In the genomic region with DNA sequence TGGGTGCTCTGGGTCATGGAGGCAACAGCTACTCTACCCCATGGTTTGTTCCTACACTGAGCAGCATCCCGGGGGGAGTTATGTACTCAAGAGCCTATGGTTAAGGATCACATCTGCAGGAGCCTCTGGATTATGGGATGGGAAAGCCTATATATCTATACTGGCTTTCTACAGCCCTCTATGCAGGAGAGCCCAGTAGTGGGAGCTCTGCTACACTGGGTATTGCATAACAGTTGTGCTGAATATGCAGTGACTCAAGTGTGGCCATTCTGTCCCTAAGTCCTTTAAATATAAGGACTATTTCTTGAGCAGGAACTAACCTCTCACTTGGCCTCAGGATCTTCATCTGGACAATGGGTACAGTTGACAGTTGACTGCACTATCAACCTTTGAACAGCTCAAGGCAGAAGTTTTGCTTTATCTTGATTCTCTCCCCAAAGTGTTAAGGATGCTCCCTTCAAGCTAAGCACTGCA, we compare ENCODE assay signal across 1 mouse cellular context.
TF ChIP-seq lines count a peak whose summit lies in the region.

No protein-coding gene starts in this region.

TF ChIP-seq in myocyte, 11 proteins besides CTCF, POLR2A, EP300 and RAD21:
- TF ChIP-seq REST (IDR thresholded peaks at IDR 0.05; ENCODE audit: insufficient read depth, insufficient read length) (no peak), CEBPB (IDR thresholded peaks at IDR 0.05; ENCODE audit: insufficient read depth, poor library complexity, severe bottlenecking) (0 out of 2 replicates have a peak, but pooled peaks have one; percentile 16)
